ENCODE assay signal across 9 mouse cellular contexts in genomic region chr2:132028107-132028506, GRCm38 (mm10). TPM values are rescaled to one million over a fixed set of nuclear protein-coding genes. Genes with fewer than 3 reads are reported as not detected.
DNase-seq lines count a peak whose midpoint lies in the region; ATAC-seq and TF ChIP-seq lines count a peak whose summit lies in the region.
"Had no signal": no experiment of that assay in that cellular context is flagged by ENCODE, and none has a peak within 500 bp of the region (broad histone marks: within the 10 kb centered on the region; RNA-seq: fewer than 3 reads in every experiment).

No protein-coding gene starts in this region.

- no peaks in the 10 kb centered on the region for H3K9me3 ChIP-seq in embryonic facial prominence, embryonic 10.5 days
- H3K9me3 ChIP-seq in intestine, embryonic 15.5 days: no peaks in the 10 kb centered on the region
- H3K9me3 ChIP-seq in neural tube, embryonic 12.5 days: no peaks in the 10 kb centered on the region

- no peak overlapping the region for H3K9ac ChIP-seq in intestine, embryonic 15.5 days
- H3K9ac ChIP-seq in neural tube, embryonic 12.5 days: 0 out of 2 replicates have a peak overlapping the region, but pooled peaks have one; percentile 79

- peak overlapping the region; percentile 91 for H3K27ac ChIP-seq in left cerebral cortex, adult 2 months
- no peak overlapping the region for H3K27ac ChIP-seq in embryonic facial prominence, embryonic 10.5 days (replicated peaks)
- H3K27ac ChIP-seq in intestine, embryonic 15.5 days: no peak overlapping the region
- no peak overlapping the region for H3K27ac ChIP-seq in neural tube, embryonic 12.5 days

- no peaks in the 10 kb centered on the region for H3K36me3 ChIP-seq in embryonic facial prominence, embryonic 10.5 days (replicated peaks)
- H3K36me3 ChIP-seq in intestine, embryonic 15.5 days: no peaks in the 10 kb centered on the region
- 0 out of 2 replicates have a peak, but pooled peaks cover 4% of the 10 kb centered on the region for H3K36me3 ChIP-seq in neural tube, embryonic 12.5 days

- peaks cover 55% of the 10 kb centered on the region for H3K27me3 ChIP-seq in embryonic facial prominence, embryonic 10.5 days (replicated peaks; ENCODE audit: low read depth, poor library complexity, severe bottlenecking)
- peaks cover 20% of the 10 kb centered on the region for H3K27me3 ChIP-seq in intestine, embryonic 15.5 days (replicated peaks)
- H3K27me3 ChIP-seq in neural tube, embryonic 12.5 days (replicated peaks): no peaks in the 10 kb centered on the region

- DNase-seq in left cerebral cortex, adult 2 months (ENCODE audit: extremely low spot score in 1 of 2, low spot score in 2 of 2): no peak
- DNase-seq in left cerebral cortex, postnatal 25 days (ENCODE audit: low spot score in 2 of 2): no peak
- no peak for DNase-seq in embryonic facial prominence, embryonic 10.5 days (ENCODE audit: low spot score)
- no peak for DNase-seq in adrenal gland, postnatal 4 days (ENCODE audit: low spot score in 2 of 2)
- DNase-seq in gastrocnemius, postnatal 25 days: no peak
- no peak for DNase-seq in retina, embryonic 14.5 days (ENCODE audit: low spot score)

- intact Hi-C loops in left cerebral cortex, adult 2 months (cut with DNase I): no loop called here
- intact Hi-C loops in left cerebral cortex, postnatal 25 days (cut with DNase I): loop anchor here (5.0 kb wide), 1 partner anchor 41 kb away; no protein-coding TSS in a partner anchor

- 41% methylated on average over 5 of the region's 5 CpGs for WGBS in embryonic facial prominence, embryonic 10.5 days
- 48% methylated on average over 5 of the region's 5 CpGs for WGBS in intestine, embryonic 15.5 days
- 38% methylated on average over 5 of the region's 5 CpGs for WGBS in neural tube, embryonic 12.5 days

- ATAC-seq in intestine, embryonic 15.5 days: no peak
- ATAC-seq in neural tube, embryonic 12.5 days (ENCODE audit: low FRiP score, low read depth): no peak

- TF ChIP-seq CTCF in left cerebral cortex, adult 2 months (IDR thresholded peaks at IDR 0.05): no peak

- peak overlapping the region; percentile 98 for H3K4me2 ChIP-seq in intestine, embryonic 15.5 days (replicated peaks)
- H3K4me2 ChIP-seq in neural tube, embryonic 12.5 days (replicated peaks): peak overlapping the region; percentile 91

- peak overlapping the region; percentile 63 for H3K4me3 ChIP-seq in left cerebral cortex, adult 2 months
- H3K4me3 ChIP-seq in embryonic facial prominence, embryonic 10.5 days: peak overlapping the region; percentile 77
- H3K4me3 ChIP-seq in intestine, embryonic 15.5 days (replicated peaks): peak overlapping the region; percentile 57; the same call in 1 of the 2 replicates
- peak overlapping the region; percentile 62 for H3K4me3 ChIP-seq in neural tube, embryonic 12.5 days
- H3K4me3 ChIP-seq: erythroblast, embryonic 14.5 days had no signal

- H3K4me1 ChIP-seq in embryonic facial prominence, embryonic 10.5 days: peaks cover 49% of the 10 kb centered on the region
- peaks cover 23% of the 10 kb centered on the region for H3K4me1 ChIP-seq in intestine, embryonic 15.5 days (replicated peaks)
- H3K4me1 ChIP-seq in neural tube, embryonic 12.5 days: peaks cover 28% of the 10 kb centered on the region

RNA-seq across cellular contexts. Expression of gene Rassf2, which starts 2.0 kb away (rescaled TPM):
- total RNA-seq in left cerebral cortex, adult 2 months (2021): 10 to 100 TPM; 39.2 to 41.2 TPM
- 10 to 100 TPM; 36.1 to 38.7 TPM for total RNA-seq in left cerebral cortex, postnatal 25 days (2021)
- polyA plus RNA-seq in embryonic facial prominence, embryonic 10.5 days (2016; fragmentation: Nextera tagmentation; extraction: Ambion mirVana): 10.6 and 14.2 TPM in 2 replicates
- polyA plus RNA-seq in intestine, embryonic 15.5 days (2015; fragmentation: Nextera tagmentation; extraction: Ambion mirVana): 7.6 and 8.0 TPM in 2 replicates
- 28.3 and 30.6 TPM in 2 replicates for polyA plus RNA-seq in neural tube, embryonic 12.5 days (2016; fragmentation: Nextera tagmentation; extraction: Ambion mirVana)
- 10 to 100 TPM; 14.5 to 16.7 TPM for total RNA-seq in adrenal gland, postnatal 4 days (2021)
- total RNA-seq in gastrocnemius, postnatal 25 days (2021): 1 to 10 TPM; 5.7 to 6.8 TPM
